Mouse (Mus musculus): ENCODE results near the gene Vldlr. TPM values are rescaled to one million over a fixed set of nuclear protein-coding genes. Genes with fewer than 3 reads are reported as not detected.

Gene Vldlr
- polyA plus RNA-seq (2015; fragmentation: Nextera tagmentation; extraction: Ambion mirVana) = 32.5 and 38.7 TPM in 2 replicates

GRCm38 (mm10) chr19:27216318-27216717 lies at the start of gene Vldlr:
Vldlr (plus strand) TSS chr19:27216484.
- Histone ChIP-seq H3K9ac (ENCODE audit: low read length) (peak within 1 kb of the TSS; percentile 86), H3K4me1 (ENCODE audit: control insufficient read depth, insufficient read depth, low read length) (peaks cover 21% of the 10 kb centered on the region), H3K36me3 (ENCODE audit: control insufficient read depth, insufficient read depth) (no peaks in the 10 kb centered on the region), H3K4me3 (ENCODE audit: low read length) (peak within 1 kb of the TSS; percentile 78), H3K9me3 (replicated peaks; ENCODE audit: control insufficient read depth, low read length) (no peaks in the 10 kb centered on the region), H3K27ac (ENCODE audit: low read length) (peak within 1 kb of the TSS; percentile 85), H3K27me3 (ENCODE audit: control insufficient read depth, insufficient read depth, low read length) (peaks cover 11% of the 10 kb centered on the region), H3K4me2 (ENCODE audit: low read depth, low read length) (peak within 1 kb of the TSS; percentile 92)
- no peak for ATAC-seq (replicated peaks; ENCODE audit: extremely low read depth, insufficient read depth, low FRiP score)
- 4% methylated on average over 11 of the region's 11 CpGs for WGBS

GRCm38 (mm10) chr19:27167601-27168319 lies 48.5 kb upstream of the Vldlr start:
- Histone ChIP-seq H3K27me3 (ENCODE audit: control insufficient read depth, insufficient read depth, low read length) (no peaks in the 10 kb centered on the region), H3K27ac (ENCODE audit: low read length) (no peak overlapping the region), H3K9me3 (replicated peaks; ENCODE audit: control insufficient read depth, low read length) (no peaks in the 10 kb centered on the region), H3K9ac (ENCODE audit: low read length) (no peak overlapping the region), H3K36me3 (ENCODE audit: control insufficient read depth, insufficient read depth) (no peaks in the 10 kb centered on the region), H3K4me3 (ENCODE audit: low read length) (no peak overlapping the region), H3K4me2 (ENCODE audit: low read depth, low read length) (no peak overlapping the region), H3K4me1 (ENCODE audit: control insufficient read depth, insufficient read depth, low read length) (no peaks in the 10 kb centered on the region)
- no peak for ATAC-seq (replicated peaks; ENCODE audit: extremely low read depth, insufficient read depth, low FRiP score)
- WGBS = 79% methylated on average over 5 of the region's 5 CpGs

- Histone ChIP-seq H3K4me2 (ENCODE audit: low read depth, low read length) (no peak overlapping the region), H3K4me1 (ENCODE audit: control insufficient read depth, insufficient read depth, low read length) (peaks cover 7% of the 10 kb centered on the region), H3K36me3 (ENCODE audit: control insufficient read depth, insufficient read depth) (no peaks in the 10 kb centered on the region), H3K9me3 (replicated peaks; ENCODE audit: control insufficient read depth, low read length) (no peaks in the 10 kb centered on the region), H3K27me3 (ENCODE audit: control insufficient read depth, insufficient read depth, low read length) (no peaks in the 10 kb centered on the region), H3K27ac (ENCODE audit: low read length) (no peak overlapping the region), H3K9ac (ENCODE audit: low read length) (no peak overlapping the region), H3K4me3 (ENCODE audit: low read length) (no peak overlapping the region)
- no peak for ATAC-seq (replicated peaks; ENCODE audit: extremely low read depth, insufficient read depth, low FRiP score)
- WGBS = 75% methylated on average over 2 of the region's 2 CpGs
These were observed 42.4 kb upstream of the Vldlr start for GRCm38 (mm10) chr19:27173836-27174235.

- WGBS = 83% methylated on average over 1 of the region's 1 CpGs
- Histone ChIP-seq H3K27me3 (ENCODE audit: control insufficient read depth, insufficient read depth, low read length) (no peaks in the 10 kb centered on the region), H3K36me3 (ENCODE audit: control insufficient read depth, insufficient read depth) (no peaks in the 10 kb centered on the region), H3K9me3 (replicated peaks; ENCODE audit: control insufficient read depth, low read length) (no peaks in the 10 kb centered on the region), H3K4me2 (ENCODE audit: low read depth, low read length) (no peak overlapping the region), H3K4me1 (ENCODE audit: control insufficient read depth, insufficient read depth, low read length) (peaks cover 7% of the 10 kb centered on the region), H3K27ac (ENCODE audit: low read length) (0 out of 2 replicates have a peak overlapping the region, but pooled peaks have one; percentile 35), H3K9ac (ENCODE audit: low read length) (no peak overlapping the region), H3K4me3 (ENCODE audit: low read length) (no peak overlapping the region)
- no peak for ATAC-seq (replicated peaks; ENCODE audit: extremely low read depth, insufficient read depth, low FRiP score)
These were observed 40.7 kb upstream of the Vldlr start for GRCm38 (mm10) chr19:27175617-27176016.

- ATAC-seq (replicated peaks; ENCODE audit: extremely low read depth, insufficient read depth, low FRiP score) = no peak
- Histone ChIP-seq H3K36me3 (ENCODE audit: control insufficient read depth, insufficient read depth) (no peaks in the 10 kb centered on the region), H3K9ac (ENCODE audit: low read length) (no peak overlapping the region), H3K27me3 (ENCODE audit: control insufficient read depth, insufficient read depth, low read length) (no peaks in the 10 kb centered on the region), H3K4me2 (ENCODE audit: low read depth, low read length) (no peak overlapping the region), H3K27ac (ENCODE audit: low read length) (no peak overlapping the region), H3K4me3 (ENCODE audit: low read length) (no peak overlapping the region), H3K9me3 (replicated peaks; ENCODE audit: control insufficient read depth, low read length) (no peaks in the 10 kb centered on the region), H3K4me1 (ENCODE audit: control insufficient read depth, insufficient read depth, low read length) (peaks cover 7% of the 10 kb centered on the region)
- 65% methylated on average over 4 of the region's 4 CpGs for WGBS
These were observed 39.7 kb upstream of the Vldlr start for GRCm38 (mm10) chr19:27176558-27176957.

GRCm38 (mm10) chr19:27178195-27178807 lies 38.0 kb upstream of the Vldlr start:
- no peaks in the 10 kb centered on the region for H3K36me3 ChIP-seq (ENCODE audit: control insufficient read depth, insufficient read depth)
- H3K4me2 ChIP-seq (ENCODE audit: low read depth, low read length) = no peak overlapping the region
- no peak for ATAC-seq (replicated peaks; ENCODE audit: extremely low read depth, insufficient read depth, low FRiP score)
- H3K27me3 ChIP-seq (ENCODE audit: control insufficient read depth, insufficient read depth, low read length) = no peaks in the 10 kb centered on the region
- H3K9me3 ChIP-seq (replicated peaks; ENCODE audit: control insufficient read depth, low read length) = no peaks in the 10 kb centered on the region
- H3K9ac ChIP-seq (ENCODE audit: low read length) = no peak overlapping the region
- no peak overlapping the region for H3K4me3 ChIP-seq (ENCODE audit: low read length)
- H3K27ac ChIP-seq (ENCODE audit: low read length) = no peak overlapping the region
- 78% methylated on average over 5 of the region's 5 CpGs for WGBS
- peaks cover 7% of the 10 kb centered on the region for H3K4me1 ChIP-seq (ENCODE audit: control insufficient read depth, insufficient read depth, low read length)

GRCm38 (mm10) chr19:27180351-27181122 lies 35.7 kb upstream of the Vldlr start:
- ATAC-seq (replicated peaks; ENCODE audit: extremely low read depth, insufficient read depth, low FRiP score) = no peak
- H3K4me3 ChIP-seq (ENCODE audit: low read length) = no peak overlapping the region
- 57% methylated on average over 18 of the region's 18 CpGs for WGBS
- no peak overlapping the region for H3K9ac ChIP-seq (ENCODE audit: low read length)
- H3K4me2 ChIP-seq (ENCODE audit: low read depth, low read length) = no peak overlapping the region
- no peaks in the 10 kb centered on the region for H3K27me3 ChIP-seq (ENCODE audit: control insufficient read depth, insufficient read depth, low read length)
- peaks cover 1% of the 10 kb centered on the region for H3K4me1 ChIP-seq (ENCODE audit: control insufficient read depth, insufficient read depth, low read length)
- H3K36me3 ChIP-seq (ENCODE audit: control insufficient read depth, insufficient read depth) = no peaks in the 10 kb centered on the region
- no peaks in the 10 kb centered on the region for H3K9me3 ChIP-seq (replicated peaks; ENCODE audit: control insufficient read depth, low read length)
- H3K27ac ChIP-seq (ENCODE audit: low read length) = no peak overlapping the region

- Histone ChIP-seq H3K4me3 (ENCODE audit: low read length) (no peak overlapping the region), H3K9me3 (replicated peaks; ENCODE audit: control insufficient read depth, low read length) (no peaks in the 10 kb centered on the region), H3K4me2 (ENCODE audit: low read depth, low read length) (no peak overlapping the region), H3K4me1 (ENCODE audit: control insufficient read depth, insufficient read depth, low read length) (no peaks in the 10 kb centered on the region), H3K27ac (ENCODE audit: low read length) (no peak overlapping the region), H3K36me3 (ENCODE audit: control insufficient read depth, insufficient read depth) (no peaks in the 10 kb centered on the region), H3K27me3 (ENCODE audit: control insufficient read depth, insufficient read depth, low read length) (no peaks in the 10 kb centered on the region), H3K9ac (ENCODE audit: low read length) (no peak overlapping the region)
- no peak for ATAC-seq (replicated peaks; ENCODE audit: extremely low read depth, insufficient read depth, low FRiP score)
- WGBS = 74% methylated on average over 7 of the region's 7 CpGs
These were observed 32.8 kb upstream of the Vldlr start for GRCm38 (mm10) chr19:27183511-27183910.
